Mouse (Mus musculus): ENCODE data around the gene Wnt2b.

Gene Wnt2b

GRCm38 (mm10) chr3:104963331-104964276 lies 1.9 kb upstream of the Wnt2b start:
- DNase-seq, result peak; percentile 85

GRCm38 (mm10) chr3:104962866-104963265 lies 1.1 kb upstream of the Wnt2b start:
- DNase-seq, result peak; percentile 74

GRCm38 (mm10) chr3:104962141-104962611 lies 455 bp upstream of the Wnt2b start:
- DNase-seq, result peak; percentile 89

- DNase-seq, result peak; percentile 78
These were observed 1.4 kb downstream of the Wnt2b start for GRCm38 (mm10) chr3:104960026-104961000.

GRCm38 (mm10) chr3:104956131-104956581 lies 5.6 kb downstream of the Wnt2b start:
- DNase-seq, result peak; percentile 90

GRCm38 (mm10) chr3:104954551-104954950 lies 7.2 kb downstream of the Wnt2b start:
- DNase-seq, result peak; percentile 73

- DNase-seq, result peak; percentile 60
These were observed 7.6 kb downstream of the Wnt2b start for GRCm38 (mm10) chr3:104954137-104954536.

GRCm38 (mm10) chr3:104952891-104953670 lies 8.6 kb downstream of the Wnt2b start:
- peak; percentile 92 for DNase-seq

GRCm38 (mm10) chr3:104950926-104951325 lies 10.8 kb downstream of the Wnt2b start:
- DNase-seq, result peak; percentile 87

- peak; percentile 53 for DNase-seq
These were observed 16.8 kb downstream of the Wnt2b start for GRCm38 (mm10) chr3:104944894-104945293.

- DNase-seq, result peak; percentile 82
These were observed 18.4 kb downstream of the Wnt2b start for GRCm38 (mm10) chr3:104943333-104943732.

GRCm38 (mm10) chr3:104942682-104943081 lies 19.0 kb downstream of the Wnt2b start:
- peak; percentile 84 for DNase-seq

- DNase-seq, result peak; percentile 77
These were observed 21.0 kb downstream of the Wnt2b start for GRCm38 (mm10) chr3:104940691-104941090.

GRCm38 (mm10) chr3:104938327-104938726 lies 23.4 kb downstream of the Wnt2b start:
- no peak for DNase-seq

GRCm38 (mm10) chr3:104937728-104938305 lies 23.9 kb downstream of the Wnt2b start:
- no peak for DNase-seq

GRCm38 (mm10) chr3:104929385-104929784 lies 32.3 kb downstream of the Wnt2b start:
- peak; percentile 83 for DNase-seq

- DNase-seq, result no peak
These were observed 46.7 kb downstream of the Wnt2b start for GRCm38 (mm10) chr3:104914986-104915385.

GRCm38 (mm10) chr3:104909195-104909594 lies 52.5 kb downstream of the Wnt2b start:
- DNase-seq, result no peak

GRCm38 (mm10) chr3:104906007-104906406 lies 55.7 kb downstream of the Wnt2b start:
- DNase-seq, result no peak

- no peak for DNase-seq
These were observed 56.3 kb downstream of the Wnt2b start for GRCm38 (mm10) chr3:104905389-104905788.

GRCm38 (mm10) chr3:104901154-104901553 lies 60.6 kb downstream of the Wnt2b start:
- DNase-seq, result no peak

- DNase-seq, result no peak
These were observed 65.6 kb downstream of the Wnt2b start for GRCm38 (mm10) chr3:104896141-104896540.
